Mouse (Mus musculus) bone marrow, adult 2 months (tissue): ENCODE measurements around the gene Gm14862. TPM values are rescaled to one million over a fixed set of nuclear protein-coding genes. Genes with fewer than 3 reads are reported as not detected.

Experiments
- H3K27ac ChIP-seq: fragments of 200-500 bp; 2 replicates; pipeline ENCODE4 v1.5.1; 2012; ENCODE audit warnings: low read depth, mild to moderate bottlenecking, control low read depth, inconsistent platforms, low read length; ENCODE audit not compliant: control insufficient read depth, poor library complexity, insufficient read depth
- H3K4me1 ChIP-seq: fragments of 200-500 bp; 2 replicates; pipeline ENCODE4 v1.6.1; 2011; ENCODE audit warnings: low read length; ENCODE audit not compliant: control insufficient read depth, insufficient read depth
- H3K4me3 ChIP-seq: fragments of 200-500 bp; replicated peaks from 2 replicates; pipeline ENCODE3; 2011; ENCODE audit warnings: mild to moderate bottlenecking, low read depth, low read length, control low read depth; ENCODE audit not compliant: control insufficient read depth
- CTCF ChIP-seq: fragments of 200-500 bp; IDR thresholded peaks from 2 replicates; pipeline ENCODE4 v1.5.1; 2011; ENCODE audit warnings: low read length, control low read depth; ENCODE audit not compliant: control insufficient read depth, insufficient read depth
- POLR2A ChIP-seq: fragments of 200-500 bp; IDR thresholded peaks from 2 replicates; pipeline ENCODE4 v1.6.1; 2011; ENCODE audit warnings: low read depth, mild to moderate bottlenecking, control low read depth, low read length, borderline replicate concordance; ENCODE audit not compliant: control insufficient read depth
- WGBS: fragments of 180-500 bp; shearing (Covaris S2); methylation state at CpG from one replicate; pipeline ENCODE4 v1.1.7; 2018; 5-methylcytosine and 5-hydroxymethylcytosine counted together
- polyA plus RNA-seq: library from polyadenylated mRNA; stranded (reverse); fragments of >200 nt; gene quantifications from 2 replicates; pipeline ENCODE4 v1.2.4, GENCODE M21; 2011; ENCODE audit warnings: low replicate concordance; ENCODE audit not compliant: missing spikeins, insufficient read depth, insufficient read length

The Gm14862 gene
- polyA plus RNA-seq, 1 experiment, result 2.9 TPM

- 61% methylated on average over 3 of the region's 3 CpGs for WGBS
Observed at GRCm38 (mm10) chrX:9219570-9219969, 37.1 kb downstream of the Gm14862 start.

DNA sequence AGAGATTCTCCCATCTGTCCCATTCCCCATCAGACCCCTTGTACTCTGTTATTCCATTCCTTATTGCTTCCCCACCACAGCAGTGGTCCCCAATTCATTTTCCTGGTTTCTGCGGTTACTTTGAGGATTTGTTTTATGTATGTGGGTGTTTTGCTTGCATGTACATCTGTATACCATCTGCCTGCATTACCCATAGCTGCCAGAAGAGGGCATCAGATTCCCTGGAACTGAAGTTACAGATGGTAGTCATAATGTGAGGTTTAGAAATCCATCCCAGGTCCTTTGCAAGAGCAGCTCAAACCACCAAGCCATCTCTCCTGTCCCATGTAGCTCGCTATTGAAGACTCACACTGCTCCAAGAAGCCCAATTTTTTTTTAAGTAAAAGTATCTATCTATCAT is 40.5 kb downstream of the Gm14862 start:
- Histone ChIP-seq H3K4me3 (no peak overlapping the region), H3K4me1 (peaks cover 2% of the 10 kb centered on the region; the same call in 1 of the 2 replicates), H3K27ac (no peak overlapping the region)
- peak; percentile 21; the same call in 1 of the 2 replicates for TF ChIP-seq CTCF
- no peak for TF ChIP-seq POLR2A
- WGBS, result 85% methylated on average over 2 of the region's 2 CpGs

More at GRCm38 (mm10) chrX:9219570-9219969, 37.1 kb downstream of the Gm14862 start:
- TF ChIP-seq CTCF (no peak), POLR2A (no peak)
- H3K4me1 ChIP-seq, result peaks cover 2% of the 10 kb centered on the region; the same call in 1 of the 2 replicates
- H3K4me3 ChIP-seq, result no peak overlapping the region
- no peak overlapping the region for H3K27ac ChIP-seq

GRCm38 (mm10) chrX:9205121-9205520 is 51.6 kb downstream of the Gm14862 start:
- 67% methylated on average over 2 of the region's 2 CpGs for WGBS
- Histone ChIP-seq H3K4me1 (no peaks in the 10 kb centered on the region), H3K4me3 (no peak overlapping the region), H3K27ac (no peak overlapping the region)
- TF ChIP-seq CTCF (no peak), POLR2A (no peak)

- Histone ChIP-seq H3K27ac (no peak overlapping the region), H3K4me1 (no peaks in the 10 kb centered on the region), H3K4me3 (no peak overlapping the region)
- TF ChIP-seq CTCF (no peak), POLR2A (no peak)
- WGBS, result 74% methylated on average over 7 of the region's 7 CpGs
Observed at GRCm38 (mm10) chrX:9202781-9203405, 53.8 kb downstream of the Gm14862 start.

- TF ChIP-seq POLR2A (no peak), CTCF (no peak)
- H3K4me1 ChIP-seq, result no peaks in the 10 kb centered on the region
- WGBS, result 65% methylated on average over 2 of the region's 2 CpGs
- H3K27ac ChIP-seq, result no peak overlapping the region
- no peak overlapping the region for H3K4me3 ChIP-seq
Observed at GRCm38 (mm10) chrX:9201954-9202353, 54.7 kb downstream of the Gm14862 start.

Other genes starting within 250 kb of the Gm14862 start
- not detected in 2 replicates for gene Fthl17e, start 223.4 kb downstream of the Gm14862 start, polyA plus RNA-seq
- not detected in 2 replicates for gene Fthl17f, start 193.9 kb downstream of the Gm14862 start, polyA plus RNA-seq
- gene 4930402K13Rik, start 152.3 kb downstream of the Gm14862 start, polyA plus RNA-seq, result not detected in 2 replicates
- 0.87 TPM in 1 of 2 replicates, not detected in the other for gene Lancl3, start 57.0 kb downstream of the Gm14862 start, polyA plus RNA-seq
- gene Xk, start 15.9 kb upstream of the Gm14862 start, polyA plus RNA-seq, result 6.5 TPM in 2 replicates
- gene H2al1m, start 26.9 kb upstream of the Gm14862 start, polyA plus RNA-seq, result 3.2 TPM in 1 of 2 replicates, not detected in the other
- gene H2al1k, start 93.7 kb upstream of the Gm14862 start, polyA plus RNA-seq, result not detected in 2 replicates
- 27.3 and 62.6 TPM in 2 replicates for gene Cybb, start 230.9 kb upstream of the Gm14862 start, polyA plus RNA-seq